Mouse (Mus musculus) bone marrow, adult 2 months (tissue): ENCODE measurements around the gene Selenon.

Experiments used
- CTCF ChIP-seq: fragments of 200-500 bp; IDR thresholded peaks from 2 replicates; pipeline ENCODE4 v1.5.1; 2011; ENCODE audit warnings: low read length, control low read depth; ENCODE audit not compliant: control insufficient read depth, insufficient read depth
- POLR2A ChIP-seq: fragments of 200-500 bp; IDR thresholded peaks from 2 replicates; pipeline ENCODE4 v1.6.1; 2011; ENCODE audit warnings: low read depth, mild to moderate bottlenecking, control low read depth, low read length, borderline replicate concordance; ENCODE audit not compliant: control insufficient read depth

- TF ChIP-seq CTCF (no peak), POLR2A (no peak)
Measured at GRCm38 (mm10) chr4:134501095-134501494, 50.9 kb downstream of the Selenon start.
